Mouse (Mus musculus) stomach, postnatal 0 days (tissue): Measurements from ENCODE around the gene Nedd8. TPM values are rescaled to one million over a fixed set of nuclear protein-coding genes. Genes with fewer than 3 reads are reported as not detected.
A peak's percentile ranks its signal among the peaks of the same experiment; 100 is the strongest.

Experiments
- ATAC-seq: fragments of 200-750 bp; cut with Nextera tagmentation; 2 replicates; pipeline ENCODE4 v1.8.0; 2017; ENCODE audit not compliant: low FRiP score, low TSS enrichment
- DNase-seq: peaks from one replicate; pipeline ENCODE4 v3.0.0-alpha.2; 2016; ENCODE audit warnings: low spot score
- H3K27ac ChIP-seq: fragments of 300-500 bp; sonication (generic); replicated peaks from 2 replicates; pipeline ENCODE4 v1.5.1; 2014; ENCODE audit warnings: mild to moderate bottlenecking, control low read depth
- H3K27me3 ChIP-seq: fragments of 300-500 bp; sonication (generic); 2 replicates; pipeline ENCODE4 v1.6.1; 2014; ENCODE audit warnings: low read length; ENCODE audit not compliant: control insufficient read depth, insufficient read depth
- H3K36me3 ChIP-seq: fragments of 300-500 bp; sonication (generic); 2 replicates; pipeline ENCODE4 v1.6.1; 2014; ENCODE audit warnings: low read length, mixed read lengths; ENCODE audit not compliant: control insufficient read depth, insufficient read depth
- H3K4me1 ChIP-seq: fragments of 300-500 bp; sonication (generic); replicated peaks from 2 replicates; pipeline ENCODE4 v1.6.1; 2014; ENCODE audit warnings: antibody characterized with exemption; ENCODE audit not compliant: control insufficient read depth, insufficient read depth
- H3K4me2 ChIP-seq: fragments of 300-500 bp; sonication (generic); replicated peaks from 2 replicates; pipeline ENCODE4 v1.6.1; 2014; ENCODE audit warnings: low read depth, mild to moderate bottlenecking, control low read depth, moderate library complexity
- H3K4me3 ChIP-seq: fragments of 300-500 bp; sonication (generic); 2 replicates; pipeline ENCODE4 v1.5.1; 2014; ENCODE audit warnings: low read depth, low read length, control low read depth
- H3K9ac ChIP-seq: fragments of 300-500 bp; sonication (generic); 2 replicates; pipeline ENCODE4 v1.6.1; 2014; ENCODE audit warnings: mild to moderate bottlenecking, low read length, control low read depth, mixed read lengths
- H3K9me3 ChIP-seq: fragments of 300-500 bp; sonication (generic); 2 replicates; pipeline ENCODE4 v1.6.1; 2016; ENCODE audit warnings: low read length; ENCODE audit not compliant: control insufficient read depth
- CTCF ChIP-seq: IDR thresholded peaks from 2 replicates; pipeline ENCODE4 v1.5.1; 2016; ENCODE audit warnings: antibody characterized with exemption, low read depth, mild to moderate bottlenecking, moderate library complexity
- EP300 ChIP-seq: optimal IDR thresholded peaks from 2 replicates; pipeline ENCODE3; 2016; ENCODE audit warnings: antibody characterized with exemption
- WGBS: fragments of 180-500 bp; shearing (Covaris S2); extraction: QIAGEN DNeasy Blood & Tissue Kit; methylation state at CpG from one replicate; pipeline ENCODE4 v1.1.7; 2014; 5-methylcytosine and 5-hydroxymethylcytosine counted together
- polyA plus RNA-seq: library from polyadenylated mRNA; unstranded; fragments of >200 nt; fragmentation: Nextera tagmentation; extraction: Ambion mirVana; gene quantifications from 2 replicates; pipeline ENCODE4 v1.2.1, GENCODE M21; 2015

The Nedd8 gene
- polyA plus RNA-seq, 1 experiment from 2014 or later = 425 TPM

GRCm38 (mm10) chr14:55634874-55635522, 36.9 kb downstream of the Nedd8 start:
- ATAC-seq (no peak; the same call in none of the 2 replicates), DNase-seq (no peak)
- no peaks in the 10 kb centered on the region for H3K9me3 ChIP-seq
- H3K27ac ChIP-seq = peak overlapping the region; percentile 71
- H3K36me3 ChIP-seq = peaks cover 30% of the 10 kb centered on the region
- H3K9ac ChIP-seq = peak overlapping the region; percentile 74
- no peaks in the 10 kb centered on the region for H3K4me1 ChIP-seq
- H3K4me3 ChIP-seq = peak overlapping the region; percentile 65
- WGBS = 3% methylated on average over 21 of the region's 23 CpGs
- H3K27me3 ChIP-seq = no peaks in the 10 kb centered on the region
- no peak for TF ChIP-seq EP300
- no peak for TF ChIP-seq CTCF
- peak overlapping the region; percentile 97 for H3K4me2 ChIP-seq

GRCm38 (mm10) chr14:55629312-55629711, 42.6 kb downstream of the Nedd8 start:
- Histone ChIP-seq H3K36me3 (peaks cover 46% of the 10 kb centered on the region), H3K4me1 (no peaks in the 10 kb centered on the region), H3K27me3 (no peaks in the 10 kb centered on the region), H3K4me2 (no peak overlapping the region), H3K9me3 (no peaks in the 10 kb centered on the region), H3K9ac (no peak overlapping the region), H3K27ac (no peak overlapping the region), H3K4me3 (no peak overlapping the region)
- peak; percentile 82 for TF ChIP-seq CTCF
- no peak for TF ChIP-seq EP300
- DNase-seq (peak; percentile 60), ATAC-seq (peak; percentile 18; the same call in 1 of the 2 replicates)
- 42% methylated on average over 5 of the region's 5 CpGs for WGBS

- no peak overlapping the region for H3K27ac ChIP-seq
- H3K4me2 ChIP-seq = no peak overlapping the region
- H3K4me3 ChIP-seq = no peak overlapping the region
- 89% methylated on average over 27 of the region's 27 CpGs for WGBS
- no peaks in the 10 kb centered on the region for H3K27me3 ChIP-seq
- no peak overlapping the region for H3K9ac ChIP-seq
- no peaks in the 10 kb centered on the region for H3K9me3 ChIP-seq
- no peak for TF ChIP-seq EP300
- no peak for TF ChIP-seq CTCF
- no peaks in the 10 kb centered on the region for H3K4me1 ChIP-seq
- H3K36me3 ChIP-seq = peaks cover 46% of the 10 kb centered on the region
- DNase-seq (no peak), ATAC-seq (no peak)
These were observed 43.7 kb downstream of the Nedd8 start for GRCm38 (mm10) chr14:55628077-55628827.

GRCm38 (mm10) chr14:55618486-55619195, 53.3 kb downstream of the Nedd8 start:
- peak overlapping the region; percentile 35 for H3K4me2 ChIP-seq
- DNase-seq = no peak
- WGBS = 38% methylated on average over 22 of the region's 22 CpGs
- H3K9me3 ChIP-seq = no peaks in the 10 kb centered on the region
- H3K27ac ChIP-seq = no peak overlapping the region
- H3K9ac ChIP-seq = peak overlapping the region; percentile 41; the same call in 1 of the 2 replicates
- H3K4me1 ChIP-seq = no peaks in the 10 kb centered on the region
- no peak for ATAC-seq
- no peaks in the 10 kb centered on the region for H3K27me3 ChIP-seq
- no peaks in the 10 kb centered on the region for H3K36me3 ChIP-seq
- peak overlapping the region; percentile 20 for H3K4me3 ChIP-seq
- no peak for TF ChIP-seq EP300
- no peak for TF ChIP-seq CTCF

- DNase-seq = peak; percentile 84
- no peak for TF ChIP-seq EP300
- TF ChIP-seq CTCF = peak; percentile 59
- ATAC-seq = peak; percentile 91
- H3K9ac ChIP-seq = peak within 1 kb of the TSS; percentile 41; the same call in 1 of the 2 replicates
- peak within 1 kb of the TSS; percentile 35 for H3K4me2 ChIP-seq
- no peaks in the 10 kb centered on the region for H3K27me3 ChIP-seq
- no peaks in the 10 kb centered on the region for H3K9me3 ChIP-seq
- H3K4me3 ChIP-seq = peak within 1 kb of the TSS; percentile 20
- H3K36me3 ChIP-seq = no peaks in the 10 kb centered on the region
- 15% methylated on average over 19 of the region's 21 CpGs for WGBS
- no peaks in the 10 kb centered on the region for H3K4me1 ChIP-seq
- no peak within 1 kb of the TSS for H3K27ac ChIP-seq
These were observed 54.1 kb downstream of the Nedd8 start, which contains the start of gene Rec8 for GRCm38 (mm10) chr14:55617822-55618221. Gene Rec8, plus strand, starts transcription at chr14:55618037.
